Mouse (Mus musculus) cortical plate, adult 2 months (tissue): ENCODE measurements around the gene Ifit2.

Source experiments
- CTCF ChIP-seq: fragments of 200-500 bp; IDR thresholded peaks from 2 replicates; pipeline ENCODE4 v1.5.1; 2011; ENCODE audit warnings: mild to moderate bottlenecking, control low read depth, low read length; ENCODE audit not compliant: insufficient read depth; ENCODE audit errors: extremely low read depth
- POLR2A ChIP-seq: fragments of 200-500 bp; IDR thresholded peaks from 2 replicates; pipeline ENCODE4 v1.6.1; 2011; ENCODE audit warnings: mild to moderate bottlenecking, low read length, control low read depth; ENCODE audit not compliant: insufficient read depth; ENCODE audit errors: extremely low read depth

- TF ChIP-seq CTCF (no peak), POLR2A (no peak)
Observed at GRCm38 (mm10) chr19:34571080-34571479, 20.6 kb downstream of the Ifit2 start.
